Mouse (Mus musculus) cerebellum, postnatal 4 days (tissue): ENCODE data around the gene Tes.
A peak's percentile ranks its signal among the peaks of the same experiment; 100 is the strongest.
"Not testable (repeated sequence)": the region's sequence is repeated elsewhere in the genome, so short reads cannot be mapped to it uniquely, and the experiment has no call there.

Source experiments
- DNase-seq, 2 experiments: peaks; one replicate each; pipeline ENCODE4 v3.0.0; 2022; ENCODE audit warnings: low spot score in 2 of 2, mixed read lengths in 1 of 2

Gene Tes

DNA sequence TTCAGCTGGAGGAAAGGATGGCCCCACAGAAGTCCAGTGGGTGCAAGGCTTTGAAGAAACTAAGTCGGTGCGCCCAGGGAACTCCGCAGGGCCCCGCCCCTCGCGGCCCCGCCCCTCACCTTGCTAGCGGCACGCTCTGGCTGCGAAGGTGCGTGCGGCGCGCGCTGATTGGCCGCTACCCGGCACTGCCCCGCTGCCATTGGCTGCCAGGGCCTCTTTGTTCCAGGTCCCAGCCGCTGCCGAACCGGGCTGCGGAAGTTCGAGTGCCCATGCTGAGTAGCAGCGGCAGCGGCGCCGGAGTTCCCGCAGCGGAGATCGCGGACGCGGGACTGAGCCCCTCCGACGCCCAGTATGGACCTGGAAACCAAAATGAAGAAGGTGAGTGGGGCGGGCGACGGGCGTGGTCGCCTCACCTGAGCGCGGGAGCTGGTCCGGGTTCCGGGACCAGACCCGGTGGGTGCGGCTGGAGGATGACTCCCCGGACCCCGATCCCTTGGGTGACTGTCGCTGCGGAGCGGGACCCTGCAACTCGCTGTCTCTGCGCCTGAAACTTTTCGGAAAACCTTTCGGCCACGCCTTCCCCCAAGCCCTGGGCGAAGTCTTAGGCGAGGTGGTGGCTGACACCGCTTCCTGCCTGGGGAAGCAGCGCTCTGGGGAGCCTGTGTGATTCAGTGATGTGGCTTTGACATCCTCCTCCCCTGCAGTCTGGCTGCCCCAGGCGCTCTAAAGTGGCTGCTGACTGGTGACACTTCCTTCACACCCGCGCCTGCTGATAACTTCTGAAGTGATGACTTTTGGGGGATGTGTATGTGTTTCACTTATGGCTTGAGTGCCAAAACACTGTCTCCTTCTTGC, at the start of gene Tes:
TSS of gene Tes (plus strand) at position 214 of the 855 bp plus-strand sequence.
- peak in 1 of 2 experiments; percentile 66 for DNase-seq

DNA sequence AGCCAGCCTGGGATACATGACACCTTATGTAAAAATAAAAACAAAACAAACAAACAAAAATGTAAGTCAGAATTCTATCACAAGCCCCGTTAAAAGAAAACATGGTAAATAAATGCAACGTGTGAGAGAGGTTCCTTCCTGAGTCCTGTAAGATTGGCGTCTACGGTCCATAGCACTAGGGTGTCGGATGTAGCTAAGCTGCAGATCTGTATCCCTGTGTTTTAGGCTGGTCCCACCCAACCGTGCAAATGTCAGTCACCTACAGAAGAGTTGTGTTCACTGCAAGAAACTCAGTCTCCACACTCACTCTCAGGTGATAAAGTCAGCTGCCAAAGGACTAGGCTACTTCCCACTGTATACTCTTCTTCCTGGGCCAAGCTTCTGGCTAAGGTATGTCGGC, 39.1 kb upstream of the Tes start:
- DNase-seq, result no peak

DNA sequence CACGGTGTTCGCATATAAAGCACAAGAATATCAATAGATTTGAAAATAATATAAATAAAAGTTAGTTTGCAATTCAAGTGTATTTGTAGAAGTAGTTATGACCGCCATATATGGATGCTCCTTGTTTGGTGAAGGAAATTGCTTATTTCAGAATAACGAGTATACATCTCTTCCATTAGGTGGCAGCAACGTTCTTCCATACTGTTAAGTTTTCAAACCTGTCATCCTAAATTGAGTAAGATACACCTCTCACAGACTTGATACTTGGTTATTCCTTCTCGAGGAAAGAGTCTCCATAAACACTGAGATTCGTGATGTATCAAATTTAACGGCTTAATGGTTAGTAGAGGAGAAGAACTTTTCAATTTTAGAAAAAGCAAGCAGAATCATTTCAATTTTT, 37.4 kb upstream of the Tes start:
- DNase-seq, result no peak

DNA sequence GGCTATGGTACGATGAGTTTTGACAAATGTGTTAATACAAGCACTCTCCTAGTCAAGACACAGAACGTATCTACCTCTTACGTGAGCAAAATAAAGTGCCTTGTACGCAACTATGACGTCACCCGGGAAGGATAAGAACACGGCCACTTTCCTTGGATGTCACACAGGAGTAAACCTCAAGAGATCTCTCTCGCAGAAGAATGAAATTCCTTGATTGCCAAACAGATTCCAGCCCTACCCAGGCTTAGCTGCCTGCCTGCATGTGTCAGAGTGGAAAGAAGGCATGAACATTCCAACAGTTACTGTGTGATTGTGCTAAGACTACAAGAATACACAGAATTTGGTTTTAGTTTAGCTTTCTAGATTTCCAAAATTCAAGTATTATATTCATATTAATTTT, 36.1 kb upstream of the Tes start:
- DNase-seq, result no peak

DNA sequence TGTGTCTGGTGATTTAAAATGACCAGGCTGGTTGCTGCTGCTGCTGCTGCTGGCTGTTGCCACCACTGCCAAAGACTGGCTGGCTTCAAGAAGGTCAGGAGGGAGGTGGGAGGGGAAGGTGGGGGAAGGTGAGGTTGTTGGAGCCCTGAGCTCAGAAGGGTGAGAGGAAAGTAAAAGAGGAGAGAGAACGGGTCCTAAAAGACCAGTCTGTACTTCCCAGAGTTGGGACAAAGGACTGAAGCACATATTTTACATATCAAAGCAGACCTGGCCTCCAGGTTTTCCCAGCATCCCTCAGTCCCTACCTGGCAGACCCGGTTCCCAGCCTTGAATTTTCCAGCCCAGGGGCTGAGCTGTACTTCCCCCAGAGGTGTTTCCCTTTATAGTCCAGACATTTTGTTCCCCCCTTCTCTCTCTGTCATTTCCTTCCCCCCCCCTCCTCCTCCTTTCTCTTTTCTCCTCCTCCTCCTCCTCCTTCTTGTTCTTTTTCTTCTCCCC, 32.7 kb upstream of the Tes start:
- no peak for DNase-seq

DNA sequence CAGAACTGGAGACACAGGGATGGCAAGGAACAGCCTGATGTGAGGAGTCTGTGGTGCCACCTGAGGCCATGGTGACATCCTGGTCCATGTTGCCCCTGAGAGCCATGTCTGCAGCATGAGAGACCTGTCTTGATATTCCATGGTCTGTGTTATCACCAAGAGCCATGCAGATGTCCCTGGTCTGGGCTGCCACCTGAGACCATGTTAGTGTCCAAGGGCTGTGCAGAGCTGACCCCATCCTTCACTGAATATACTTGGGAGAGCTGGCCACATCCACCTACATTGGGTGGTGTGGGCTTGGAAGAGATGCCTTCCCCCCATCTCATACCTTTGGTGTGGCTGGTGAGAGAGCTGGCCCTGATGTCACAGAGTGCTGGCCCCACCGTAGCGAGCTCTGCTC, 30.9 kb upstream of the Tes start:
- DNase-seq, result no peak

DNA sequence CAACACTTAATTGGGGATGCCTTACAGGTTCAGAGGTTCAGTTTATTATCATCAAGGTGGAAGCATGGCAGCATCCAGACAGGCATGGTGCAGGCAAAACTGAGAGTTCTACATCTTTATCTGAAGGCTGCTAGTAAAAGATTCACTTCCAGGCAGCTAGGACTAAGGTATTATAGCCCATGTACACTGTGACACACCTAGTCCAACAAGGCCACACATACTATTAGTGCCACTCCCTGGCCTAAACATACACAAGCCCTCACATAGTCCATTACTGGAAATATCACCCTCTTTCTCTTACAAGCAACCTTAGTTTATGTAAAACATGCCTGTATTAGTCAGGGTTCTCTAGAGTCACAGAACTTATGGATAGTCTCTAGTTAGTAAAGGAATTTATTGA, 29.7 kb upstream of the Tes start:
- DNase-seq, result no peak

DNA sequence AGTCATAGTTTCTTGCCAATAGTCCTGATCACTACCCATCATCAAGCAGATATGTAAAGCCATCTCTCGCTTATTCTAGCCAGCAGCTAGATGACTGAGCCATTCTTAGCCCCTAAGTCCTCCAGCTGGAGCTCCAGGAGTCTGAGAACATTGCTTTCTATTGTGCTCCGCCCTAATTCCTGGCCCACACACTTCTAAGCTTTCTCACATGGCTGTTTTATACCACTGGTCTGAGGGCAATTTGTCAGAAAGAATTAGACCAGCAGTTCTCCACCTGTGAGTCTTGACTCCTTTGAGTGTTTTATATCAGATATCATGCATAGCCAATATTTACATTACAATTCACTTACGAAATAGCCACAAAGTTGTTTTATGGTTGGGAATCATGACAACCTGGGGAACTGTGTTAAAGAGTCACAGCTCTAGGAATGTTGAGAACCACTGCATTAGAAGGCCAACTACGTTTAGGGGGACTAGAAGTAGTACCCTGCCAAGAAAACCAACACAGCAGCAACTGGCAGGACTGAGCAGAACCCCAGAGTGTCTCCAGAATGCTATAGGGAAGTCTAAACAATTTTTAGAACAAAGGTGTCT, 13.4 kb upstream of the Tes start:
- no peak for DNase-seq

DNA sequence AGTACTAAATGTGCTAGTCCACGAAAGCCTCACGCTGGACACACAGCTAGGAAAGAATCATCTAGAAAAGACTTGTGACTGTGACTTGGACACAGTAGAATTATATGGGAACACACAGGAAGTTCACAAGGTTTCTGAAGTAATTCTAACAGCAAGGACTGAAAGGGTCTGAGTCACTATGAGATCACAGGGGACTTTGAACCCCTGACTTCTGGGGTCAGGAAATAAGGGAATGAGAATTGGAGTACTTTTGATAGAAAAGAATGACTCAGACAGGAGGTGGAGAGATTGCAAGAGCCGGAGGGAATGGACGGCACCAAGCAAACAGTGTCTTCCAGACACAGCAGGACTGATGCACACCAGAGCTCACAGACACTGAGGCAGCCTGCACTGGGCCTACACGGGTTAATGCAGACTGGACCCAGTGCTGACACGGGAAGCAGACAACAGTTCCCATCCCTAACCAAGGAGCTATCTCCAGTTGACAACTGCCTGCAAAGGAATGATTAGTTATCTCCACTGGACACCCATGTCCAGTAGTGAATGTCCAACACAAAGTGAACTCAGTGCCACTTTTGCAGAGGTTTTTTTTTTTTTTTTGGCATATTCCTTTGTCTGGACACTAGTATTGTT, 11.8 kb upstream of the Tes start:
- no peak for DNase-seq

DNA sequence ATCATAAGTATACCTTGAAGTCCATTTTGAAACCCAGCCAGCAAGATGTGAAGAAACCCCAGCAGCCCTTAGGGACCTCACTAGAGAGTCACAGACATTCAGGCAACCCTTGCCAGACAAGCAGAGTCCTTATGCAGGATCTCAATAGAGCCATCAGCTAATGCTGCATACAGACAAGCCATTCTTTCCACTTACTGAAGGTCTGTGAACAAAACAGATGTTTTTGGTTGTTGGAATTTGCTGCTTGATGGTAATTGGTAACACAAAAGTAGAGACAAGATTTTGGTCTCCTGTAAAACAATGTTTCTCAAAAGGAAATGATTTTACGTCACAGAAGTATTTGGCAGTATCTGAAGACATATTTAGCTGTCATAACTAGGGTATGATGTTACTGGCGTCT, 10.2 kb upstream of the Tes start:
- no peak for DNase-seq

DNA sequence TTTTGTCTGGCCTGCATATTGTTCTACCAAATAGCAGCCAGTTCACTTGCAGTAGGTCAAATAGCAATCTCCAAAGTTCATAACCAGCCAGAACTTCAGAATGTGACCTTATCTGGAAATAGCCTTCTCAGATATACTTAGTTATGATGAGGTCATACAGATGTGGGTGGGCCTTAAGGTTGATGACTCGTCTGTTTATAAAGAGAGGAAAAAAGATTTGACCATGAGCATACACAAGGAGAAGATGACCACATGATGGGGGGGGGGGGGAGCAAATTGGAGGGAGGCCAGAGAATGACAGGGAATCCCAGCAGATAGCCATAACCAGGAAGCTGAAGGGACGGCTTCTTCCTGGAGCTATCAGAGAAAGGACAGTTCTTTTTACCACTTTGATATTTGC, 9.3 kb upstream of the Tes start:
- DNase-seq, result no peak

DNA sequence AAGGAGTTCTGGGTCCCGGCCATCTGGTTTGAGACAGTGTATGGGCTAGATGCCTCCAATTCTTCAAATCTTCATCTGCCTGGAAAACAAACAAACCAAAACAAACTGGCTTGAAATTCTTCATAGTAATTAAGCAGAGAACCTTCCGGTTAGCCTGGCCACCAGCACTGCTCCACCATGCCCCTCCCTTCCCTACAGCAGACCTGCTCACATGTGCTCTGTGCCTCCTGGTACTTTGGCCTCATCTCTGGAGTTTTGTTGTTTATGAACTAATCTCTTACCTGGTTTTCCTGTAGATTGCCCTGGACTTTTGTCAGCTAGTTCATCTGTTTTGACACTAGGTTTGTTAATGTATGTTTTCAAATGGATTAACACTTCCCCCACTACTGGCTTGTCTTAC, 5.4 kb upstream of the Tes start:
- no peak for DNase-seq

DNA sequence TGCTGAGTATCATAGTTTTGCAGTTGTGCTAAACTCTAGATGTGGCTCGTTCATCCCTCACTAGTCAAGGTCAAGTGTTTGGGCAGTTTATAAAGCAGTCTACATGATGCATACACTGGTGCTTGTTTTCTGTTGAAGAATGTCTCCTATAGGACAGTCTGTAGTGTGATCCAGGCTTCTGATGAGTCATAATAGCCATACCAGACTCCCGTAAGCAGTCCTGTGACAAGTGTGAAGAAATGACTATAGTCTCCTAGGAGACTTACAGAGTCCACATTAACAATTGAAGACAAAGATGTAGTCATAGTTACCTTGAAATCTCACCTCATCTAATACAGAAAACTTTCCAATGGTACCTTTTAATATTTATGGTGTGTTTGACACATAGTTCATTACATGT, 4.8 kb upstream of the Tes start:
- DNase-seq, result no peak

DNA sequence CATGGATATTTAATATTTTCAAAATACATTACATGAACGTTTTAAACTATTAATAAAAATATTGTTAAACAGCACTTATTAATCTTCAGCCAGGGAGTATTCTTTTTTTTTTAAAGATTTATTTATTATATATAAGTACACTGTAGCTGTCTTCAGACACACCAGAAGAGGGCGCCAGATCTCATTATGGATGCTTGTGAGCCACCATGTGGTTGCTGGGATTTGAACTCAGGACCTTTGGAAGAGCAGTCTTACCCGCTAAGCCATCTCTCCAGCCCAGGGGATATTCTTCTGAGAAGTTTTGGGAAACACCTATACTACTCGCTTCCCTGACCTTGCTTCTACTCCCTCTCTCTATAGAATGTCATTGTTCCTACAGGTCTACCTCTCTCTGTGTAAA, 3.1 kb upstream of the Tes start:
- DNase-seq, result not testable (repeated sequence)

DNA sequence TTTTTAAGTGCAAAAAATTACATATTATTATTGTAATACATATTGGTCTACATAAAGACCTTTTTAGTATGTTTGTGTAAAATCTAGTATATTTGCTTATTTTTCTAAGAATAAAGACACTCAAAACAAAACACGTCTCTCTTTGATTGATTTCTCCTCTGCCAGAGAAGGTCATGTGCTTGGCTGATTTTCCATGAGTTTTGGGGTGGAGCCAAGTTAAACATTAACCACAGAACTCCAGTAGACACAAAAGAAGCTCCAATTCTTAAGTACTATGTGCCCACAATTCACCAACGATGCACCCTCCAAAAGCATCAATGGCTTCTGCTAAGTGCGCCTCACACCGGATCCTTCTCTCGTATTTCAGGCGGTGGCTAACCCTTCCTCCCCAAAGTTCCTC, 2.6 kb upstream of the Tes start:
- DNase-seq, result no peak

DNA sequence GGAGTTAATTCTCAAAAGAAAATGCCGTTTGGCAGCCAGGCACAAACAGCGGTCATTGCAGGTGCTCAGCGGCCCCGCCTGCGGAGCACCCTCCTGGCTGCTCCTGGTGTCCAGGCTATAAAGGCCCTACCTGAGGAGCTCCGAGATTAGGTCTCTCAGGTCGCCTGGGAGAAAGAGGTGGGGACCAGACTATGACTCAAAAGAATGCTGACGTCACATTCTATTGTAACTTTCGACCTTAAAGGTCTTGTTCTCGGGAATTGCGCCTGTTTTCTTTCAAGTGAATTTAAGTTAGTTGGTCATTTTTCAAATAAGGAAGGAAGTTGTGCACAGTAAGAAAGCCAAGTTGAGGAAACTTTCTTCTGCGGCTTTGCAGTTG, 831 bp downstream of the Tes start:
- DNase-seq, result no peak

DNA sequence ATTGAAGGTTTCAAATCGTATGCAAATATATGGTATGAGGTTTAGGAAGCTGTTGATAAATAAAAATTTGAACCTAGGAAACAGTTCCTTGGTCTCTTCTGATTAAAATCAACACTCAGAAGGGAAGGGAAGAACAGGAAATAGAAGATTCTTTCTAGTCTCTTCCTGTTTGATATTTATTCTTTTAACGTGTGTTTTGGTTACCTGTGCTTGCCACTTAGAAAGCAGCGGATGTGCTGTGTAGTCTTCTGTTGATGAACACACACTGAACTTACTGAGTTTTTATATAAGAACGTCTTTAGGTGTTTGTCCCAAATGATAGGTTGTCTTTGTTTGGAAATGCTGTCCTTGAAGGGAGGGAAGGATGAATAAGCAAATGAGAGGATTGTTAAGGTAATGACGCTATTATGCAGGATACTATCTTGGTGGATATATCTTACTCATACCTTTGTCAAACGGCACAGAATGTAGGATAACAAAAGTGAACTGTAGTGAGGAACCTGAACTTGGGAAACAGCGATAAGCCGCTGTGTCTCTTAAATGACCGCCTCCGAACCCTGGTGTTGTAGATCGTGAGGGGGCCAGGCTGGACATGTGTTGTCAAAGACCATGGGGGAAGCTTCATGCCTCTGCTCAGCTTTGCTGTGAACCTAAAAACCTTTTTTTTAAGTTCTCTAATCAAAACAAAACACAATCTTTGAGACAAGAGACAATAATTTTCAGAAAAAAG, 1.4 kb downstream of the Tes start:
- DNase-seq, result no peak

DNA sequence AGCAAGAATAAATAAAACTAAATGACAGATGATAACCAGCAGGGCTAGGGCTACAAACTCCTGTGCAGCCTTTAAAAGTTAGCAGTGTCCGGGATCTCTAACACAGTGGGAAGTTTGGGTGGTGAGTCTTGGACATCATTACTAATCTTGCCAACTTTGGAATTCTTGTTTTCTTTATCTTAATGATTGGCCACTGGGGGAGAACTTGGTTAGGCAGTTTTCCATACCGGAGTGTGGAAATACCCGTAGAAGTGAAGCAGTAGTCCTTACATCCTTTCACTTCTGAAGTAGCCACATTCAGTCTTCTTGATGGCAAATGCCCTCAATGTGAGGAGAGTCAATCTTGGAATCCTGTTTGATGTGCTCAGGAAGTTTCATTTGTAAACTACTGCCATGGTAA, 7.0 kb downstream of the Tes start:
- DNase-seq, result no peak

DNA sequence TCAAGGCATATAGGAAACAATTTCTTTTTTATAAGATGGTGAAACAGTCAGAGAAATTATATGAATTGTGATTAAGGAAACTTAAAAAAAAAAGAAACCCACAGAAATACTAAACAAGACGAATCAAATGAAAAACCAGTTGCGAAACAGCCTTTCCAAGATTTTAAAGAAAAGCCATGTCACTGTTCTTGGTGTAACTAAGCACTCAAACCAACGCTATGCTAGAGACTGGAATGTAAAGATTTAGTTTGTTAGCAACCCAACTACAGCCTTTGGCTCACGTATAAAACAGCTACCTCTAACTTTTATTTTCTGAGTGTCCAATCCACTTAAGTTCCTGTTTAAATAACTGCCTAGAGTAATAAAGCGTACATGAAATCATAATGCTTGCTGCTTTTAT, 7.4 kb downstream of the Tes start:
- no peak for DNase-seq

DNA sequence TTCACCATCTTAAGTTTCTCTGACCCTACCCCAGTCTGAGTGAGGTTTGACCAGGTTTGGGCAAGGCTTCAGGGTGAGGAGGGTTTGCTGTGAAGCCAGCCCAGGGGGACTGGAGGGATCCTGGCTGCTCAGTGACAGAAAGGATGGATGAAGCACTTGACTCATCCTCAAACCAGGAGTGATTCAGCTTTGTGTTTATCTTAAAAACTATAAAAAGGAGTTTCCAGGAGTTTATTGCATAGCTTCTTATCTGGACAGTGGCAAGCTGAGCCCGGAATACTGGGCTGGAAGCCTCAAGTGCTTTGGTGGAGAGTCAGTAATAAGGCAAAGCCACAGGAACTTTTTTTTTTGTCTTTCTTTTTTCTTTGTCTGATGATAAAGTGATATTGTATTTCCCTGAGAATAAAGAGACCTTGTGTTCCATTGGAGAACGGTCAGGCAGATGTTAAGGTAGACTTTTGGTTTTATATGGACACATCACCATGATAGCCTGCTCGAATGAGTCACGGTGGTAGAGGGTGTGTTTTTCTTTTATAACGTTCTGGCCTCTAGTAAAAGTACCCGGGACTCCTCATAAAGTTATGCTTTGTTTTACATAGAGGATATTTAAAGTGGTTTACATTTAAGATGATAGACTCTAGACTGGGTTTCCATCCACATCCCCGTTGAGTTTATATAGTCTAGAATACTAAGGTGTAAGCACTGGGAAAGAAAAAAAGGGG, 8.0 kb downstream of the Tes start:
- DNase-seq, result no peak

DNA sequence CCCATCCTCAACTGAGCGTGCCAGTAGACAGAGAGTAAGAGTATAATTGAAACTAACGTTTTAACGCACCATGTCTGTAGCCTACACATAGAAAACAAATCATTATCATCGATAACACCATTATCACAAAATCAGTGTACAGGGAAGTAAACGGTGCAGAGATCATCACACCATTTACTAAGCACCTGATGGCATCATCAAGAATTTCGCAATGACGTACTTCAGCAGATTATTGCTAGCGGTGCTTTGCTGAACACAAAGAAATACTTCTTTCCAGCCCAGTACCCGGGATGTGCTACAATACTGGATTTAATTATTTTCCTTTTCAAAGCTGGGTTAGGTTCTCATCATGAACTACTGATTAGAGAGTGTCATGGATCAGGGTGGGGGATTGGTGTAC, 12.3 kb downstream of the Tes start:
- no peak for DNase-seq

DNA sequence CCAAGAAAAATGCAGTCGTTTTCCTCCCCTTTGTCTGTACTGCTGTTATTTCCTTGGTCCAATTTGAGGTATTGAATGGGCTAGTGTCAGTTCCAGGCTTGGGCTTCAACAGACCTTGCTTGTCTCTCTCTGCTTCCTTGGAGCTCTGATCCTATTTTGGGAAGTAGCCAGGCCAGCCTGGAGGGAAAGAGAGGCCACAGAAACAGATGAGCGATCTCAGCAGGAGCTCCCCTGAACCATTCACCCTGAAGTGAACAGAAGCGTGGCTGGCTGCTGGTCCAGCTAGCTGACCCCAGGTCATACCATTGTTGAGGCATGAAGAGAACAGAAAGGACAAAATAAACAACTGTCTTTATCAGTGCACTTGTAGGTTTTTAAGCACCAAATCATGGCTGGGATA, 12.8 kb downstream of the Tes start:
- DNase-seq, result no peak
